Mouse (Mus musculus): ENCODE data around the gene Ncl. TPM values are rescaled to one million over a fixed set of nuclear protein-coding genes. Genes with fewer than 3 reads are reported as not detected.
A peak's percentile ranks its signal among the peaks of the same experiment; 100 is the strongest.

Gene Ncl
- 206 and 253 TPM in 2 replicates for polyA plus RNA-seq (2015; fragmentation: Nextera tagmentation; extraction: Ambion mirVana)

GRCm38 (mm10) chr1:86358906-86359797 is at the start of gene Ncl:
Gene Ncl, minus strand, starts transcription at chr1:86359400.

GRCm38 (mm10) chr1:86302532-86302931 is 56.7 kb downstream of the Ncl start, which contains the start of gene B3gnt7:
Gene B3gnt7, plus strand, starts transcription at chr1:86302832.

Small RNA genes lying within 50 kb of the gene (microRNA-seq; reads per million reads assigned to microRNA genes)
- gene mmu-mir-3535: 69.9 reads per million, percentile 43 among the genes with 10 or more reads in this experiment

Other genes starting within 250 kb of the Ncl start
- 0.70 and 1.1 TPM in 2 replicates for gene Htr2b, start 247.4 kb downstream of the Ncl start, polyA plus RNA-seq (2015; fragmentation: Nextera tagmentation; extraction: Ambion mirVana)
- gene Gm21972, start 225.8 kb downstream of the Ncl start, polyA plus RNA-seq (2015; fragmentation: Nextera tagmentation; extraction: Ambion mirVana): 0.30 TPM in 1 of 2 replicates, not detected in the other
- gene Armc9, start 204.6 kb downstream of the Ncl start, polyA plus RNA-seq (2015; fragmentation: Nextera tagmentation; extraction: Ambion mirVana): 10.1 TPM in 2 replicates
- 2.7 and 2.8 TPM in 2 replicates for gene B3gnt7, start 56.6 kb downstream of the Ncl start, polyA plus RNA-seq (2015; fragmentation: Nextera tagmentation; extraction: Ambion mirVana)
- gene Nmur1, start 66.8 kb upstream of the Ncl start, polyA plus RNA-seq (2015; fragmentation: Nextera tagmentation; extraction: Ambion mirVana): 0.36 and 0.41 TPM in 2 replicates
- gene Tex44, start 66.9 kb upstream of the Ncl start, polyA plus RNA-seq (2015; fragmentation: Nextera tagmentation; extraction: Ambion mirVana): not detected in 2 replicates
- 699 and 900 TPM in 2 replicates for gene Ptma, start 167.3 kb upstream of the Ncl start, polyA plus RNA-seq (2015; fragmentation: Nextera tagmentation; extraction: Ambion mirVana)
- 42.3 and 48.5 TPM in 2 replicates for gene Pde6d, start 223.2 kb upstream of the Ncl start, polyA plus RNA-seq (2015; fragmentation: Nextera tagmentation; extraction: Ambion mirVana)
- 15.8 and 16.2 TPM in 2 replicates for gene Cops7b, start 223.5 kb upstream of the Ncl start, polyA plus RNA-seq (2015; fragmentation: Nextera tagmentation; extraction: Ambion mirVana)